Mouse (Mus musculus) neural tube, embryonic 14.5 days (tissue): Measurements from ENCODE around the gene Cx3cl1. TPM values are rescaled to one million over a fixed set of nuclear protein-coding genes. Genes with fewer than 3 reads are reported as not detected.

Experiments used
- polyA plus RNA-seq: library from polyadenylated mRNA; unstranded; fragments of >200 nt; fragmentation: Nextera tagmentation; extraction: Ambion mirVana; gene quantifications from 2 replicates; pipeline ENCODE4 v1.2.1, GENCODE M21; 2014

Gene Cx3cl1
- polyA plus RNA-seq, 1 experiment from 2014 or later, result 41.6 TPM

Other genes with a start within 250 kb of the Cx3cl1 start
- gene Cpne2, start 239.0 kb upstream of the Cx3cl1 start, polyA plus RNA-seq, result 27.2 and 33.7 TPM in 2 replicates
- 50.2 and 56.4 TPM in 2 replicates for gene Rspry1, start 170.1 kb upstream of the Cx3cl1 start, polyA plus RNA-seq
- gene Fam192a, start 170.0 kb upstream of the Cx3cl1 start, polyA plus RNA-seq, result 72.8 and 81.4 TPM in 2 replicates
- 71.1 and 105 TPM in 2 replicates for gene Arl2bp, start 105.4 kb upstream of the Cx3cl1 start, polyA plus RNA-seq
- gene Pllp, start 75.7 kb upstream of the Cx3cl1 start, polyA plus RNA-seq, result 2.2 and 2.9 TPM in 2 replicates
- gene Ccl22, start 26.4 kb upstream of the Cx3cl1 start, polyA plus RNA-seq, result not detected in 2 replicates
- 0.79 and 1.4 TPM in 2 replicates for gene Ccl17, start 38.4 kb downstream of the Cx3cl1 start, polyA plus RNA-seq
- 62.3 and 67.1 TPM in 2 replicates for gene Coq9, start 66.3 kb downstream of the Cx3cl1 start, polyA plus RNA-seq
- gene Ciapin1, start 66.3 kb downstream of the Cx3cl1 start, polyA plus RNA-seq, result 149 and 174 TPM in 2 replicates
- 118 TPM in 2 replicates for gene Polr2c, start 85.4 kb downstream of the Cx3cl1 start, polyA plus RNA-seq
- gene Dok4, start 104.3 kb downstream of the Cx3cl1 start, polyA plus RNA-seq, result 66.6 and 103 TPM in 2 replicates
- 2.9 and 7.9 TPM in 2 replicates for gene Ccdc102a, start 146.1 kb downstream of the Cx3cl1 start, polyA plus RNA-seq
- 0.11 and 0.21 TPM in 2 replicates for gene Adgrg5, start 151.7 kb downstream of the Cx3cl1 start, polyA plus RNA-seq
- 93.5 and 116 TPM in 2 replicates for gene Adgrg1, start 202.7 kb downstream of the Cx3cl1 start, polyA plus RNA-seq
- gene Adgrg3, start 245.7 kb downstream of the Cx3cl1 start, polyA plus RNA-seq, result 1.1 and 2.0 TPM in 2 replicates